Mouse (Mus musculus): Measurements from ENCODE around the gene Ttc23.

GRCm38 (mm10) chr7:67645681-67646014, 1.6 kb upstream of the Ttc23 start:
- no peak for TF ChIP-seq CTCF (conservative IDR thresholded peaks at IDR 0.05; ENCODE audit: insufficient read depth, insufficient read length, low read depth, low read length)
- TF ChIP-seq POLR2A (IDR thresholded peaks at IDR 0.05; ENCODE audit: low read depth, low read length) = no peak
